Mouse (Mus musculus): ENCODE measurements around the gene U2surp. TPM values are rescaled to one million over a fixed set of nuclear protein-coding genes. Genes with fewer than 3 reads are reported as not detected.

U2surp gene
- polyA plus RNA-seq, 1 experiment from 2014 or later = 129 TPM

DNA sequence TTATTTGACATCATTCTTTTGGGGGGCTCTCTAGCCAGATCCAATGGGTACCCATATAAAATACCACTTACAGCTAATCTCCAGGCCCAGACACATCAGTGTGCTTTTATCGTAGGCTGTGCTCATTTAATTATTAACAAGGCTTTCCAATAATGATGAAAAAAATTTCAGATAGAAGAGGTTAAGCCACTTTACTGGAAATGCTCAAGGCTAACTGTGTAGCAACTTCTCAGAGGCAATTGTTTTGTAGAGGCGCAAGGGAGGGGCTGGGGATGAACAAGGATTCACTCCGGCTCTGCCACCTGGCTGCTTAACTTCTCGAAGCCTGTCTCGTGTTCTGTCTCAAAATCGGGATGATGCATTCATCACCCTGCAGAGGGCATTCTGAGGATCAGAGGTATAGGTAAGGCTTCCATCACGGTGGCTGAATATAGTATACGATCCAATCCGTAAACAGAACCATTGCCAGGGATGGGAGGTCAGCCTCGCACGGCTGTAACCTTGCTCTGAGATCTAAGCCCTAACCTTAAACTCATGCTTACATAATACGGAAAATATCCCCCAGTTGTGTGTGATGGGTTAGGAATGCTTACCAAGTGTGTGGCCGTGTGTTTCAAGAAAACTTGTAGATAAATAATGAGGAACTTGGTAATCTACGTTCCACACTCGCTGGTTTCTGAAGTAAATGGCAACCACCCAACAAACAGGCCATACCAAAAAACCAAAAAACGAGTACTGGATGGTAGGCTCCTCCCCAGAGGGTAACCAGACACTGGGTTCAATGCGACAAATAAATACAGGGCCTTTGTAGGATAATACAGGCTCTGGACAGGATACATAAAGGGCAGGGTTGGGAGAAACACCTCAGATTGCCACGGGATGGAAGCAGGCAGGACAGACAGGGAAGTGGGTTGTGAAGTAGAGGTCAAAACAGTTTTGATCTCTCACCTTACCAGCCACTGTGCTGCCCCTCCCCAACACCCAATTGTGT lies 42.7 kb upstream of the U2surp start:
- Histone ChIP-seq H3K9ac (ENCODE audit: low read length) (no peak overlapping the region), H3K4me1 (replicated peaks; ENCODE audit: control insufficient read depth, insufficient read depth, low read length) (no peaks in the 10 kb centered on the region), H3K4me2 (ENCODE audit: low read length) (no peak overlapping the region), H3K4me3 (ENCODE audit: low read depth, low read length) (no peak overlapping the region), H3K27me3 (replicated peaks; ENCODE audit: control insufficient read depth, insufficient read depth, low read length) (peaks cover 29% of the 10 kb centered on the region), H3K36me3 (ENCODE audit: control insufficient read depth, insufficient read depth, low read length) (no peaks in the 10 kb centered on the region), H3K9me3 (ENCODE audit: control insufficient read depth, low read length) (no peaks in the 10 kb centered on the region), H3K27ac (ENCODE audit: low read depth) (no peak overlapping the region)
- no peak for ATAC-seq (replicated peaks; ENCODE audit: low FRiP score, low TSS enrichment, low read depth)
- WGBS = 75% methylated on average over 18 of the region's 18 CpGs
- no peak for DNase-seq (ENCODE audit: low spot score)

DNA sequence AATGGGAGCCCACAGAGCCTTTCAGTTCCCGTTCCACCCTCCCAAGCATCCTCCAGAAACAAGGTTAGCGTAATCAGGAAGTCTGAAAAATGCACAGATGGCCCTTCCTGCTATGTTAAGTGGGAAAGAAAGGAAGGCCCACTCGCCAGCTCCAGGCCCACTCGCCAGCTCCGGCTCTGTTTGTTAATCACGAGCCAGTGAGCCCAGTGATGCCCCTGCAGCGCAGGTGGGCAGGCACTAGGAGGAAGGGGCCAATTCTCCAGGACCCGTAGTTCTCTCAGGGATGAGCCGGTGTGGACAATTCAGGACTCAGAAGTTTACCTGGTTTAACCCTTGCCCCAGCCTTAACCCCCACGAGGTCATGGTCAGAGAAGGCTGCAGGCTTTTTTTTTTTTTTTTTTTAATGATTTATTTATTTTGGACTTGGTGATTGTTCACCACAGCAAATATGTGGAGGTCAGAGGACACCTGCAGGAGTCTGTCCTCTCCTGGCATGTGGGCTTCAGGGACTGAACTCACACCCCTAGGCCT lies 40.4 kb upstream of the U2surp start:
- Histone ChIP-seq H3K9ac (ENCODE audit: low read length) (no peak overlapping the region), H3K27me3 (replicated peaks; ENCODE audit: control insufficient read depth, insufficient read depth, low read length) (peaks cover 6% of the 10 kb centered on the region; the same call in 1 of the 2 replicates), H3K36me3 (ENCODE audit: control insufficient read depth, insufficient read depth, low read length) (no peaks in the 10 kb centered on the region), H3K4me2 (ENCODE audit: low read length) (no peak overlapping the region), H3K4me3 (ENCODE audit: low read depth, low read length) (no peak overlapping the region), H3K9me3 (ENCODE audit: control insufficient read depth, low read length) (no peaks in the 10 kb centered on the region), H3K4me1 (replicated peaks; ENCODE audit: control insufficient read depth, insufficient read depth, low read length) (no peaks in the 10 kb centered on the region), H3K27ac (ENCODE audit: low read depth) (no peak overlapping the region)
- WGBS = 53% methylated on average over 10 of the region's 10 CpGs
- DNase-seq (ENCODE audit: low spot score) (no peak), ATAC-seq (replicated peaks; ENCODE audit: low FRiP score, low TSS enrichment, low read depth) (0 out of 2 replicates have a peak, but pooled peaks have one; percentile 36)

DNA sequence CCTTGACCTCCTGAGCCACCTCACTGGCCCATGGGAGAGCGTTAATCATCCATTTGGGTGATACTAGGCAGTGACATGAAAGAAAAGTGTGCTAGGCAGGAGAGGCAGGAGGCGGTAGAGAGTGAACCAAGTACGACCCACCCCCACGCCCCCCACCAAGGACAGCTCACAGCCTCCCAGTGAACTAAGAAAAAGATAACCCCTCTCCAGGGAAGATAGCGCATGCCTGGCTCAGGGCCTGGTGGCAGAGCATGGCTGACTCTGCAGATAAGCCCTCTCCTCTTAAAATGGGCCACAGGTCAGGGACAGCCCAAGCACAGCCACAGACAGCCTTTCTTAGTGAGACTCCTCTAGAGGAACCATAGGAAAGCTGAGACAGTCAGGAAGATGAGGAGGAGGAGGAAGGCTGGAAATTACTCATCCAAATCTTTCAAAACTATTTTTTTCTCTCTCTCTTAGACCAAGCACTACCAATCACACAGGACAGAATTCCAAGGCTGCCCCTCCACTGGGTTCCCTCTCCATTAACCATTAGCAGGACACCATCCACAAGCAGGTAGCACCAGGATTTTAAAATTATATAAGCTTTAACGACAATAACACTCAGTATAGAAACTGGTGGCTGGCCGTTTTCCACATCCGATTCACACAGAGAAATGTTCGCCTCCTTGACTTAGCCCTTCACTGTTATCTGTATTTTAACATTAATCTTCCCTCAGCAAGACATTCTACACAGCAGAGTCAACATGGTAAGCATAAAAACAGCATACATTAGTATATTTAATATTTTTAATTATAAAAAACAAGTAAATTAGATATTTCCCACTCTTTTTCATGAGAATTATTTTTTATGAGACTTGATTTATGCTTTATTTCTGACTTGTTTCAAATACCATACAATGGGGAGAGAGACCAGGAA lies 39.3 kb upstream of the U2surp start:
- WGBS = 65% methylated on average over 9 of the region's 9 CpGs
- H3K4me3 ChIP-seq (ENCODE audit: low read depth, low read length) = no peak overlapping the region
- no peak overlapping the region for H3K4me2 ChIP-seq (ENCODE audit: low read length)
- no peak overlapping the region for H3K27ac ChIP-seq (ENCODE audit: low read depth)
- no peak for DNase-seq (ENCODE audit: low spot score)
- no peak overlapping the region for H3K9ac ChIP-seq (ENCODE audit: low read length)
- no peaks in the 10 kb centered on the region for H3K36me3 ChIP-seq (ENCODE audit: control insufficient read depth, insufficient read depth, low read length)
- no peaks in the 10 kb centered on the region for H3K9me3 ChIP-seq (ENCODE audit: control insufficient read depth, low read length)
- no peaks in the 10 kb centered on the region for H3K4me1 ChIP-seq (replicated peaks; ENCODE audit: control insufficient read depth, insufficient read depth, low read length)
- no peak for ATAC-seq (replicated peaks; ENCODE audit: low FRiP score, low TSS enrichment, low read depth)
- H3K27me3 ChIP-seq (replicated peaks; ENCODE audit: control insufficient read depth, insufficient read depth, low read length) = no peaks in the 10 kb centered on the region

DNA sequence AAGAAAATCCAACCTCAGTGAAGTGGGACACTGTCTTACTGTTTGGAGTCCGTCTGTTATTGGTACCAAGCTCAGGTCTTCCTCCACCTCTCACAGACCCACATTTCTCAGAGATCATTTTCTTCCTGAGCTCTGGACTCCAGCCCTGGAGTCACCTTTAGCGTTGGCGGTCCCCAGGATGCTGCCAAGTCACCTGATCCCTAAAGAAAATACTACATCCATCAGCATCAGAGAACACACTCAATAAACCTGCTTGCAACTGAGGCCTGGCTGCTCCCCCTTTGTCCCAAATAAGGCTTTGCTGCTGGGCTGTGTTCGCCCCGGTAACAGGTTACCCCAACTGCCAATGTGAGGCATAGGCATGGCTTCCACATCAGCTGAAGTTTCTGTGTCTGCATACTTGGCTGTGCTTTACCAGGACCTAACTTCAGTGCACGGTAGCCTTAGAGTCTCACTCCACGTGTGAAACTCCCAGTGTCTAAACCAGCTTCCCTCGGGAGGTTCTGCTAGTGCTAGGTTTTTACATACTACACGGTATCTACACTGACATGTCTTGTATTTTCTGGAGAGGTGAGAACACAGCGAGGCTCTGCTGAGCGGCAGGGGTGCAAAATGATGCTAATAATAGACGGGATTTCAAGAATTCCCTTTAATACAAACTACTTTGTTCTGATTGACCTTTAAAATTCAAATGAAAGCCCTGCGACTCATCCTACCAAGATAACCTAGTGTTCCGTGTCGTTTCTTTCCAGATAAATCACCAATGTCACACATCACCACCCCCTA lies 38.0 kb upstream of the U2surp start:
- Histone ChIP-seq H3K27ac (ENCODE audit: low read depth) (no peak overlapping the region), H3K4me2 (ENCODE audit: low read length) (no peak overlapping the region), H3K27me3 (replicated peaks; ENCODE audit: control insufficient read depth, insufficient read depth, low read length) (no peaks in the 10 kb centered on the region), H3K36me3 (ENCODE audit: control insufficient read depth, insufficient read depth, low read length) (no peaks in the 10 kb centered on the region), H3K9ac (ENCODE audit: low read length) (no peak overlapping the region), H3K4me3 (ENCODE audit: low read depth, low read length) (no peak overlapping the region), H3K9me3 (ENCODE audit: control insufficient read depth, low read length) (no peaks in the 10 kb centered on the region), H3K4me1 (replicated peaks; ENCODE audit: control insufficient read depth, insufficient read depth, low read length) (no peaks in the 10 kb centered on the region)
- ATAC-seq (replicated peaks; ENCODE audit: low FRiP score, low TSS enrichment, low read depth) = no peak
- DNase-seq (ENCODE audit: low spot score) = no peak
- WGBS = 78% methylated on average over 15 of the region's 15 CpGs

GRCm38 (mm10) chr9:95546679-95547078 lies 34.9 kb upstream of the U2surp start:
- Histone ChIP-seq H3K4me2 (ENCODE audit: low read length) (no peak overlapping the region), H3K4me1 (replicated peaks; ENCODE audit: control insufficient read depth, insufficient read depth, low read length) (no peaks in the 10 kb centered on the region), H3K36me3 (ENCODE audit: control insufficient read depth, insufficient read depth, low read length) (no peaks in the 10 kb centered on the region), H3K9me3 (ENCODE audit: control insufficient read depth, low read length) (no peaks in the 10 kb centered on the region), H3K4me3 (ENCODE audit: low read depth, low read length) (no peak overlapping the region), H3K27ac (ENCODE audit: low read depth) (no peak overlapping the region), H3K9ac (ENCODE audit: low read length) (no peak overlapping the region), H3K27me3 (replicated peaks; ENCODE audit: control insufficient read depth, insufficient read depth, low read length) (no peaks in the 10 kb centered on the region)
- DNase-seq (ENCODE audit: low spot score) = no peak
- 57% methylated on average over 7 of the region's 7 CpGs for WGBS
- ATAC-seq (replicated peaks; ENCODE audit: low FRiP score, low TSS enrichment, low read depth) = no peak

DNA sequence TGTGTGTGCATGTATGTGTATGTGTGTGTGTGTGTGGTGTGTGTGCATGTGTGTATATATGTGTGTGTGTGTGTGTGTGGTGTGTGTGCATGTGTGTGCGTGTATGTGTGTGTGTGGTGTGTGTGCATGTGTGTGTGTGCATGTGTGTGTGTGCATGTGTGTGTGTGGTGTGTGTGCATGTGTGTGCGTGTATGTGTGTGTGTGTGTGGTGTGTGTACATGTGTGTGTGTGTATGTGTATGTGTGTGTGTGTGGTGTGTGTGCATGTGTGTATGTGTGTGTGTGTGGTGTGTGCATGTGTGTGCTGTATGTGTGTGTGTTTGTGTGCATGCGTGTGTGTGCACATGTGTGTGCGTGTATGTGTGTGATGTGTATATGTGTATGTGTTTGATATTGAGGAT lies 32.8 kb upstream of the U2surp start:
- H3K4me3 ChIP-seq (ENCODE audit: low read depth, low read length) = no peak overlapping the region
- H3K4me2 ChIP-seq (ENCODE audit: low read length) = no peak overlapping the region
- no peaks in the 10 kb centered on the region for H3K9me3 ChIP-seq (ENCODE audit: control insufficient read depth, low read length)
- H3K9ac ChIP-seq (ENCODE audit: low read length) = no peak overlapping the region
- 95% methylated on average over 4 of the region's 4 CpGs for WGBS
- no peaks in the 10 kb centered on the region for H3K27me3 ChIP-seq (replicated peaks; ENCODE audit: control insufficient read depth, insufficient read depth, low read length)
- no peaks in the 10 kb centered on the region for H3K36me3 ChIP-seq (ENCODE audit: control insufficient read depth, insufficient read depth, low read length)
- no peaks in the 10 kb centered on the region for H3K4me1 ChIP-seq (replicated peaks; ENCODE audit: control insufficient read depth, insufficient read depth, low read length)
- ATAC-seq (replicated peaks; ENCODE audit: low FRiP score, low TSS enrichment, low read depth) = no peak
- no peak for DNase-seq (ENCODE audit: low spot score)
- no peak overlapping the region for H3K27ac ChIP-seq (ENCODE audit: low read depth)

DNA sequence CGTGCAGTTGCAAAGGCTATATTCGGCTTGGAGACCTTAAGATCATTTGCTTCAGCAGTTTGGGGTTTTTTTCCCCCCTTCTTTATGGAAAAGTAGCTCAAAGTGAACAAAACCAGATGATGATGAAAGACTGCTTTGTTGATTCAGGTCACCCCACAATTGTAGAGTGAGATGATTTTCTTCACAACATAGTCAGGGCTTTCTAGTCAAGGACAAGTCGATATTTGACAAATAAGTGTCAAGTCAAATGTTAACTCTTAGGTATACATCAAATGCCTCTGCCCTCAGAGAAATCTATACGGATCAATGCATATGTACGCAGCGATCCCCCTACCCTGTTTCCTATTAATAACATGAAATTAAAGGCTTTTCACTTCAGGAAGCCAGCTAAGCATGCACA lies 30.7 kb upstream of the U2surp start:
- H3K27me3 ChIP-seq (replicated peaks; ENCODE audit: control insufficient read depth, insufficient read depth, low read length) = no peaks in the 10 kb centered on the region
- H3K4me1 ChIP-seq (replicated peaks; ENCODE audit: control insufficient read depth, insufficient read depth, low read length) = no peaks in the 10 kb centered on the region
- no peak overlapping the region for H3K27ac ChIP-seq (ENCODE audit: low read depth)
- H3K4me2 ChIP-seq (ENCODE audit: low read length) = no peak overlapping the region
- no peak overlapping the region for H3K4me3 ChIP-seq (ENCODE audit: low read depth, low read length)
- H3K36me3 ChIP-seq (ENCODE audit: control insufficient read depth, insufficient read depth, low read length) = no peaks in the 10 kb centered on the region
- WGBS = 73% methylated on average over 6 of the region's 6 CpGs
- ATAC-seq (replicated peaks; ENCODE audit: low FRiP score, low TSS enrichment, low read depth) (no peak), DNase-seq (ENCODE audit: low spot score) (no peak)
- no peak overlapping the region for H3K9ac ChIP-seq (ENCODE audit: low read length)
- no peaks in the 10 kb centered on the region for H3K9me3 ChIP-seq (ENCODE audit: control insufficient read depth, low read length)

Data from intestine, embryonic 14.5 days (tissue).